Mouse (Mus musculus) stomach, postnatal 0 days (tissue): Measurements from ENCODE around the gene Gmds.

Source experiments
- CTCF ChIP-seq: IDR thresholded peaks from 2 replicates; pipeline ENCODE4 v1.5.1; 2016; ENCODE audit warnings: antibody characterized with exemption, low read depth, mild to moderate bottlenecking, moderate library complexity
- EP300 ChIP-seq: optimal IDR thresholded peaks from 2 replicates; pipeline ENCODE3; 2016; ENCODE audit warnings: antibody characterized with exemption

DNA sequence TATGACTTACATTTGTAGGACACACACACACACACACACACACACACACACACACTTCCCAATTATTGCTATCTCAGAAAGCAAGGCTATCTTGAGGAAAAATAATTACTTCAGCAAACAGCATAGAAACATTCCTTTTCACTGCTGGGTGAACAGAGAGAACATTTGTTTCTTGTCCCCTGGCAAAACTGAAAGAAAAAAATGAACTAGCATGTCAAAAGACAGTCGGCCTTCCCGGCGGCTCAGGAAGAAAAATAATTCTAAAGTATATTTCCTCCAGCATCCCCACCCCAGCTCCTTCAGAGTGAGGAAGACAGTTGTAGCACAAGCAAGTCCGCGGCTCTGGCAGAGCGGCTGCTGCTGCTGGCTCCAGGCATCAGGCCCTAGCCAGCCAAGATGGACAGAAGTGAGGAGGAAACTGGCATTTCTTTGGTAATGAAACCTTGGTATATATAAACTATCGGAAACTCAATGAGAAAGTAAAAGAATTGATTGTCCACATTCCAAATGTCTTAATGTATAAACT, 330.4 kb downstream of the Gmds start:
- TF ChIP-seq EP300 (no peak), CTCF (no peak)
